Mouse (Mus musculus): ENCODE measurements around the gene Gm20547. TPM values are rescaled to one million over a fixed set of nuclear protein-coding genes. Genes with fewer than 3 reads are reported as not detected.
"Not testable (repeated sequence)": the region's sequence is repeated elsewhere in the genome, so short reads cannot be mapped to it uniquely, and the experiment has no call there.

Gene Gm20547
- polyA plus RNA-seq, 1 experiment from 2014 or later: not detected

DNA sequence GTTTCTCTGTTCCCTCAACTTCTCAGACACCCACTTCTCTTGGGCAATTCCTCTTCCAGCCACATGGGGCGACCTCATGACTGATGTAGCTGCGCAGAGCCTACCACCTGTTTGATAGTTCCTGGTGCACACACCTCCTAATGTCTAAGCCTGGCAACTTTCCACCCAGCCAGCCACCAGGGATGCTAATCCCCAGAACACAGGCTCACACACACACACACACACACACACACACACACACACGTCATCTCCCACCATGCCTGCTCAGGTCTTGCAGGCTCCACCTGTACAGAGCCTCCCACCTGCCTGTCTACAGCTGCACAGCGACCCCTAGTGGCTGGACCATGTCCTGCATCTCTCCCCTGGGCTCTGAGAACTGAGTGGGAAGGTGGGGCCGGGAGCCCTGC is 30.1 kb upstream of the Gm20547 start:
- H3K9ac ChIP-seq: no peak overlapping the region
- H3K27me3 ChIP-seq (replicated peaks): no peaks in the 10 kb centered on the region
- no peaks in the 10 kb centered on the region for H3K9me3 ChIP-seq (replicated peaks)
- peaks cover 71% of the 10 kb centered on the region for H3K36me3 ChIP-seq
- ATAC-seq (ENCODE audit: insufficient number of reproducible peaks, low FRiP score): peak; percentile 48; the same call in 1 of the 2 replicates
- no peak overlapping the region for H3K4me3 ChIP-seq
- WGBS: 54% methylated on average over 5 of the region's 5 CpGs
- H3K4me1 ChIP-seq (replicated peaks): peaks cover 3% of the 10 kb centered on the region; the same call in 1 of the 2 replicates
- no peak overlapping the region for H3K27ac ChIP-seq (ENCODE audit: poor library complexity, severe bottlenecking)
- no peak overlapping the region for H3K4me2 ChIP-seq

GRCm38 (mm10) chr17:34910982-34911381 is 29.1 kb upstream of the Gm20547 start:
- Histone ChIP-seq H3K4me1 (replicated peaks) (peaks cover 3% of the 10 kb centered on the region; the same call in 1 of the 2 replicates), H3K36me3 (peaks cover 81% of the 10 kb centered on the region), H3K9ac (no peak overlapping the region), H3K9me3 (replicated peaks) (no peaks in the 10 kb centered on the region), H3K27me3 (replicated peaks) (no peaks in the 10 kb centered on the region), H3K27ac (ENCODE audit: poor library complexity, severe bottlenecking) (no peak overlapping the region), H3K4me3 (no peak overlapping the region), H3K4me2 (no peak overlapping the region)
- ATAC-seq (ENCODE audit: insufficient number of reproducible peaks, low FRiP score): no peak
- 85% methylated on average over 10 of the region's 10 CpGs for WGBS

GRCm38 (mm10) chr17:34902895-34903294 is 21.1 kb upstream of the Gm20547 start:
- no peak for ATAC-seq (ENCODE audit: insufficient number of reproducible peaks, low FRiP score)
- Histone ChIP-seq H3K4me3 (no peak overlapping the region), H3K4me1 (replicated peaks) (no peaks in the 10 kb centered on the region), H3K36me3 (peaks cover 65% of the 10 kb centered on the region), H3K9ac (no peak overlapping the region), H3K27me3 (replicated peaks) (no peaks in the 10 kb centered on the region), H3K9me3 (replicated peaks) (no peaks in the 10 kb centered on the region), H3K27ac (ENCODE audit: poor library complexity, severe bottlenecking) (no peak overlapping the region), H3K4me2 (no peak overlapping the region)
- 90% methylated on average over 9 of the region's 9 CpGs for WGBS

DNA sequence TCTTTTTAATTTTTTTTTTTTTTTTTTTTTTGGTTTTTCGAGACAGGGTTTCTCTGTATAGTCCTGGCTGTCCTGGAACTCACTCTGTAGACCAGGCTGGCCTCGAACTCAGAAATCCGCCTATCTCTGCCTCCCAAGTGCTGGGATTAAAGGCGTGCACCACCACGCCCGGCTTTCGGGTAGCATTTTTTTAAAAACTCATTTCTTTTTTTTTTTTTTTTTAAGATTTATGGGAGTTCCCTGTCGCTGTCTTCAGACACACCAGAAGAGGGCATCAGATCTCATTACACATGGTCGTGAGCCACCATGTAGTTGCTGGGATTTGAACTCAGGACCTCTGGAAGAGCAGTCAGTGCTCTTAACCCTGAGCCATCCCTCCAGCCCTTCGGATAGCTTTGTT is 20.1 kb upstream of the Gm20547 start:
- H3K27ac ChIP-seq (ENCODE audit: poor library complexity, severe bottlenecking); H3K4me3 ChIP-seq; ATAC-seq (ENCODE audit: insufficient number of reproducible peaks, low FRiP score); H3K9me3 ChIP-seq (replicated peaks); H3K4me1 ChIP-seq (replicated peaks); H3K9ac ChIP-seq; H3K27me3 ChIP-seq (replicated peaks); H3K4me2 ChIP-seq: not testable (repeated sequence)
- 89% methylated on average over 9 of the region's 10 CpGs for WGBS
- peaks cover 55% of the 10 kb centered on the region for H3K36me3 ChIP-seq

DNA sequence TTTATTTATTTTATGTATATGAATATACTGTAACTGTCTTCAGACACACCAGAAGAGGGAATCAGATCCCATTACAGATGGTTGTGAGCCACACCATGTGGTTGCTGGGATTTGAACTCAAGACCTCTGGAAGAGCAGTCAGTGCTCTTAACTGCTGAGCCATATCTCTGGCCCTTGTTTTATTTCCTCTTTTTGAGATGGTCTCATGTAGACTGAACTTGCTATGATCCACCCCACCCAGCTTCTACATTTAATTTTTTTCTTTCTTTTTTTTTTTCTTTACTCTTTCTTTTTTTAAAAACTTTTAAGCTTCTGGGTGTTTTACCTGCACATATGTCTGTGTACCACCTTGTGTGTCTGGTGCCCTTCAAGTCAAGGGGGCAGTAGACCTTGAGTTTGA is 19.0 kb upstream of the Gm20547 start:
- Histone ChIP-seq H3K4me1 (replicated peaks) (peaks cover 20% of the 10 kb centered on the region), H3K36me3 (peaks cover 51% of the 10 kb centered on the region)
- ATAC-seq (ENCODE audit: insufficient number of reproducible peaks, low FRiP score); H3K4me3 ChIP-seq; H3K9me3 ChIP-seq (replicated peaks); H3K27me3 ChIP-seq (replicated peaks); H3K9ac ChIP-seq; H3K27ac ChIP-seq (ENCODE audit: poor library complexity, severe bottlenecking); H3K4me2 ChIP-seq: not testable (repeated sequence)

DNA sequence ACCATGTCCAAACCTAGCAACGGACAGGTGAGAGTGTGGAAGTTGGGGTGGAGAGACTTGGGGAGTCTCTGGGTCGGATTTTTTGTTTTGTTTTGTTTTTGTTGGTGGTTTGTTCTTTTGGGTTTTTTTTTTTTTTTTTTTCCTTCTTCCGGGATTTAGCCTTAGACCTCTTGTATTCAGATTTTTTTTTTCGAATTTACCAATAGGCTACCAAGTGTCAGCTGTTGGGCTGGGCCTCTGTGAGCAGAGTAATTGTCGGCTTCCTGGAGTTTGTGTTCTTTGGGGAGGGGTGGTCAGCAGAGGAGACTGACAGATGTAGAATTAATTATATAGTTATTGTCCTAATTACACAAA is 18.0 kb upstream of the Gm20547 start:
- H3K4me1 ChIP-seq (replicated peaks): peaks cover 30% of the 10 kb centered on the region
- 9% methylated on average over 5 of the region's 5 CpGs for WGBS
- H3K27ac ChIP-seq (ENCODE audit: poor library complexity, severe bottlenecking): no peak overlapping the region
- no peaks in the 10 kb centered on the region for H3K9me3 ChIP-seq (replicated peaks)
- H3K36me3 ChIP-seq: peaks cover 44% of the 10 kb centered on the region
- H3K9ac ChIP-seq: peak overlapping the region; percentile 97
- H3K4me3 ChIP-seq: peak overlapping the region; percentile 90
- peak overlapping the region; percentile 92 for H3K4me2 ChIP-seq
- no peaks in the 10 kb centered on the region for H3K27me3 ChIP-seq (replicated peaks)
- ATAC-seq (ENCODE audit: insufficient number of reproducible peaks, low FRiP score): no peak

- peaks cover 38% of the 10 kb centered on the region for H3K36me3 ChIP-seq
- peak overlapping the region; percentile 90 for H3K27ac ChIP-seq (ENCODE audit: poor library complexity, severe bottlenecking)
- H3K27me3 ChIP-seq (replicated peaks): no peaks in the 10 kb centered on the region
- H3K4me2 ChIP-seq: peak overlapping the region; percentile 92
- peak overlapping the region; percentile 90 for H3K4me3 ChIP-seq
- peaks cover 30% of the 10 kb centered on the region for H3K4me1 ChIP-seq (replicated peaks)
- peak overlapping the region; percentile 97 for H3K9ac ChIP-seq
- 0 out of 2 replicates have a peak, but pooled peaks have one; percentile 0 for ATAC-seq (ENCODE audit: insufficient number of reproducible peaks, low FRiP score)
- H3K9me3 ChIP-seq (replicated peaks): no peaks in the 10 kb centered on the region
- under 1% methylated on average over 37 of the region's 45 CpGs for WGBS
These were observed 17.4 kb upstream of the Gm20547 start for GRCm38 (mm10) chr17:34899053-34899889.

DNA sequence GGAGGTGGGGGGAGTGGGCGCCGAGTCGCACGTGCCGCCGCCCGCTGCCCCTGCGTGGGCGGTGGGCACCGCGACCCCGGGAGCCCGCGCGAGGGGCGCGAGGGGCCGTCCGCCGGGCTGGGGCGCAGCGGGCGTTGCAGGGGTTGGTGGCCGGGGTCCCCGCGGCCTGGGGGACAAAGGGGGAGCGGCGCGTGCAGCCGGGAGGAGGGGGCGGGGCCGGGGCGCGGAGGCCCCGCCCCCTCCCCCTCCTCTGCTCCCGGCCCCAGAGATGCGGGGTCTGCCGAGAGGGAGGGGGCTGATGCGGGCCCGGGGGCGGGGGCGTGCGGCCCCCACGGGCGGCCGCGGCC is 16.8 kb upstream of the Gm20547 start:
- H3K9me3 ChIP-seq (replicated peaks): no peaks in the 10 kb centered on the region
- 0% methylated on average over 3 of the region's 47 CpGs for WGBS
- peak overlapping the region; percentile 90 for H3K4me3 ChIP-seq
- peaks cover 32% of the 10 kb centered on the region for H3K36me3 ChIP-seq
- peaks cover 32% of the 10 kb centered on the region for H3K4me1 ChIP-seq (replicated peaks)
- H3K9ac ChIP-seq: peak overlapping the region; percentile 97
- ATAC-seq (ENCODE audit: insufficient number of reproducible peaks, low FRiP score): 0 out of 2 replicates have a peak, but pooled peaks have one; percentile 13
- H3K27ac ChIP-seq (ENCODE audit: poor library complexity, severe bottlenecking): peak overlapping the region; percentile 90
- H3K4me2 ChIP-seq: peak overlapping the region; percentile 92
- H3K27me3 ChIP-seq (replicated peaks): no peaks in the 10 kb centered on the region

GRCm38 (mm10) chr17:34898160-34898586 is 16.3 kb upstream of the Gm20547 start, which contains the start of the genes C2 and Ehmt2:
Gene C2, minus strand, starts transcription at chr17:34898265.
Gene Ehmt2, plus strand, starts transcription at chr17:34898469.
- Histone ChIP-seq H3K4me2 (peak within 1 kb of the TSS; percentile 92), H3K9ac (peak within 1 kb of the TSS; percentile 97), H3K36me3 (peaks cover 27% of the 10 kb centered on the region), H3K27ac (ENCODE audit: poor library complexity, severe bottlenecking) (peak within 1 kb of the TSS; percentile 90), H3K4me1 (replicated peaks) (peaks cover 36% of the 10 kb centered on the region), H3K27me3 (replicated peaks) (no peaks in the 10 kb centered on the region), H3K9me3 (replicated peaks) (no peaks in the 10 kb centered on the region), H3K4me3 (peak within 1 kb of the TSS; percentile 90)
- ATAC-seq (ENCODE audit: insufficient number of reproducible peaks, low FRiP score): peak; percentile 42
- under 1% methylated on average over 39 of the region's 44 CpGs for WGBS

DNA sequence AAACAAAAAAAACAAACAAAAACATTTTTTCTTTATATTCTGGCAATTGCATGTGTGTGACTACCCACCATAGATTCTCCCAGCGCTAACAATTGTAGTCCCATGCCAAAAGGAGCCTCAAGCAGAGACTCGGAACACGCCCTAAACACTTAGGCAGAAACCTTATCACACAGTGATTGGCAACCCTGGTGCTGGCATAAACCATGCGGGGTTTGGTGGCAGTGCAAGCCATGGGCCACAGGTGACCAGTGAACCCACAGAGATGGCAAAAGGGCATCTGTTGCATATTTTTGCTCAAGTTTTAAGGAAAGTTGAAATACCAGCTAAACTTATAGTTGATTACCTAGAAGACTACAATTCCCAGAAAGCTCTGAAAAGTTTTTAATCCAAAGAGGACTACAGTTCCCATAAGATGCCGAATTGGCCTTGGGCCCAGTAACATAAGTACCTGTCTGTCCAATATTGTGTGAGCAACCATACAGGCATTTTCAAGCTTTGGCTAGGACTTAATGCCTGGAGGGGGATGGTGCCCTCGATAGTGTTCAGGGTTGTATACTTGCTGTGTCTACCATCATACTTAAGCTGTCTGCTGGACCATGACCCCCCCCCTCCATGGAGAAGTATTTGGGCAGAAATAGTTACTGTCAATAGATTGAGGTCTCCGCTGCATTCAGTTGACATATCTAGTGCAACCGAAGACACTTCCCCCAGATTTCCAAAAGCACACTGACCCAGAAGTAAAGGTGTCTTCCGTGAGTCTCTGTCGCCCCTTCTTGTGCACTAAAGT is 15.7 kb upstream of the Gm20547 start:
- no peak for ATAC-seq (ENCODE audit: insufficient number of reproducible peaks, low FRiP score)
- Histone ChIP-seq H3K4me2 (peak overlapping the region; percentile 92), H3K9ac (peak overlapping the region; percentile 97), H3K4me3 (peak overlapping the region; percentile 90), H3K9me3 (replicated peaks) (no peaks in the 10 kb centered on the region), H3K36me3 (peaks cover 21% of the 10 kb centered on the region), H3K4me1 (replicated peaks) (peaks cover 36% of the 10 kb centered on the region), H3K27ac (ENCODE audit: poor library complexity, severe bottlenecking) (peak overlapping the region; percentile 90), H3K27me3 (replicated peaks) (no peaks in the 10 kb centered on the region)
- 10% methylated on average over 10 of the region's 10 CpGs for WGBS

DNA sequence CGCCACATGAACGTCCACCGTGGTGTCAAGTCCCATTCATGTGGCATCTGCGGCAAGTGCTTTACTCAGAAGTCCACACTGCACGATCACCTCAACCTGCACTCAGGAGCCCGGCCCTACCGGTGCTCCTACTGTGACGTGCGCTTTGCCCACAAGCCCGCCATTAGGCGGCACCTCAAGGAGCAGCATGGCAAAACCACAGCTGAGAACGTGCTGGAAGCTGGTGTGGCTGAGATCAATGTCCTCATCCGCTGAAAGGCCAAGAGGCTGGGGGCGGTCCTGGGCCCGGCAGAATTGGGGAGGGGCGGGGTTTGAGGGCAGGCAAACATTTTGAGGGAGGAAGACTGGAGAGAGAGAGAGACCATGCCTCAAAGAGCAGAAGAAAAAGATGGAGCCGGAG is 14.5 kb upstream of the Gm20547 start:
- H3K27ac ChIP-seq (ENCODE audit: poor library complexity, severe bottlenecking): no peak overlapping the region
- H3K4me2 ChIP-seq: peak overlapping the region; percentile 92; the same call in 1 of the 2 replicates
- H3K27me3 ChIP-seq (replicated peaks): no peaks in the 10 kb centered on the region
- H3K9ac ChIP-seq: no peak overlapping the region
- no peak for ATAC-seq (ENCODE audit: insufficient number of reproducible peaks, low FRiP score)
- WGBS: 86% methylated on average over 17 of the region's 17 CpGs
- no peaks in the 10 kb centered on the region for H3K9me3 ChIP-seq (replicated peaks)
- H3K36me3 ChIP-seq: peaks cover 14% of the 10 kb centered on the region
- H3K4me3 ChIP-seq: peak overlapping the region; percentile 16; the same call in 1 of the 2 replicates
- H3K4me1 ChIP-seq (replicated peaks): peaks cover 36% of the 10 kb centered on the region
